Mouse (Mus musculus) G1E (cell line): Measurements from ENCODE around the gene Hist1h2be. TPM values are rescaled to one million over a fixed set of nuclear protein-coding genes. Genes with fewer than 3 reads are reported as not detected.

Experiments used
- ATAC-seq: 2 replicates; pipeline ENCODE4 v1.8.0; 2016; ENCODE audit warnings: mild to moderate bottlenecking; ENCODE audit not compliant: insufficient number of reproducible peaks, poor library complexity, low FRiP score, severe bottlenecking; ENCODE audit errors: extremely low read depth
- DNase-seq: peaks from one replicate; pipeline ENCODE4 v3.0.0; 2012; ENCODE audit warnings: low spot score
- H3K27me3 ChIP-seq: 2 replicates; pipeline ENCODE4 v1.6.1; 2012; ENCODE audit warnings: mild to moderate bottlenecking, low read length, inconsistent platforms; ENCODE audit not compliant: insufficient read depth
- H3K36me3 ChIP-seq: replicated peaks from 2 replicates; pipeline ENCODE3; 2012; ENCODE audit warnings: mild to moderate bottlenecking, inconsistent platforms
- H3K4me1 ChIP-seq: 2 replicates; pipeline ENCODE4 v1.6.1; 2012; ENCODE audit warnings: low read depth, low read length, inconsistent platforms, mixed read lengths; ENCODE audit not compliant: insufficient read depth
- H3K4me3 ChIP-seq: 2 replicates; pipeline ENCODE4 v1.5.1; 2012; ENCODE audit warnings: low read depth, mild to moderate bottlenecking, inconsistent platforms, low read length, moderate library complexity, mixed read lengths
- H3K9me3 ChIP-seq: replicated peaks from 2 replicates; pipeline ENCODE4 v1.6.1; 2012; ENCODE audit warnings: inconsistent platforms
- CTCF ChIP-seq: IDR thresholded peaks from 2 replicates; pipeline ENCODE4 v1.5.1; 2012; ENCODE audit warnings: low read depth, low read length, inconsistent platforms, mixed read lengths
- GATA1 ChIP-seq: IDR thresholded peaks from 2 replicates; pipeline ENCODE4 v1.6.1; 2012; ENCODE audit warnings: borderline replicate concordance, low read length, inconsistent platforms, mixed read lengths
- GATA2 ChIP-seq: IDR thresholded peaks from 2 replicates; pipeline ENCODE4 v1.6.1; 2012; ENCODE audit warnings: low read depth, low read length, inconsistent platforms, borderline replicate concordance
- POLR2AphosphoS5 ChIP-seq: IDR thresholded peaks from 2 replicates; pipeline ENCODE4 v1.6.1; 2012; ENCODE audit warnings: low read depth, low read length, inconsistent platforms; ENCODE audit not compliant: insufficient replicate concordance
- TAL1 ChIP-seq: conservative IDR thresholded peaks from 2 replicates; pipeline ENCODE4 v1.6.1; 2012; ENCODE audit warnings: low read depth, low read length, inconsistent platforms, mixed read lengths
- polyA plus RNA-seq: library from polyadenylated mRNA; stranded (reverse); fragments of >175 nt; gene quantifications from 2 replicates; pipeline ENCODE4 v1.2.3, GENCODE M21; 2012
- total RNA-seq, 2 experiments: library from RNA; stranded (forward) in 1 of 2; stranded (reverse) in 1 of 2; fragments of 200-1000 nt in 1 of 2; fragments of >200 nt in 1 of 2; fragmentation: Nextera tagmentation in 1 of 2; gene quantifications; 2 replicates each; pipeline ENCODE4 v1.2.3; 2014 to 2017

The Hist1h2be gene
- total and polyA plus RNA-seq, 3 experiments, result 0.56 to 110 (median 27.7) TPM

GRCm38 (mm10) chr13:23585029-23585441, 35.9 kb downstream of the Hist1h2be start:
- peak; percentile 97 for TF ChIP-seq POLR2AphosphoS5
- no peak for TF ChIP-seq GATA1
- TF ChIP-seq TAL1, result no peak
- H3K4me3 ChIP-seq, result peak overlapping the region; percentile 64
- H3K4me1 ChIP-seq, result peaks cover 61% of the 10 kb centered on the region
- DNase-seq (no peak), ATAC-seq (peak; percentile 4; the same call in 1 of the 2 replicates)
- H3K27me3 ChIP-seq, result no peaks in the 10 kb centered on the region
- no peaks in the 10 kb centered on the region for H3K36me3 ChIP-seq
- H3K9me3 ChIP-seq, result no peaks in the 10 kb centered on the region

GRCm38 (mm10) chr13:23584331-23584730, 36.6 kb downstream of the Hist1h2be start:
- no peak for DNase-seq
- no peak for ATAC-seq
- Histone ChIP-seq H3K9me3 (no peaks in the 10 kb centered on the region), H3K27me3 (no peaks in the 10 kb centered on the region), H3K4me1 (peaks cover 59% of the 10 kb centered on the region), H3K36me3 (no peaks in the 10 kb centered on the region), H3K4me3 (peak overlapping the region; percentile 33; the same call in 1 of the 2 replicates)
- TF ChIP-seq CTCF, result no peak
- no peak for TF ChIP-seq GATA1
- TF ChIP-seq GATA2, result no peak
- TF ChIP-seq TAL1, result no peak
- TF ChIP-seq POLR2AphosphoS5, result 0 out of 2 replicates have a peak, but pooled peaks have one; percentile 88

GRCm38 (mm10) chr13:23583387-23584068, 37.4 kb downstream of the Hist1h2be start:
- no peak for ATAC-seq
- Histone ChIP-seq H3K4me1 (peaks cover 51% of the 10 kb centered on the region), H3K36me3 (no peaks in the 10 kb centered on the region), H3K4me3 (no peak overlapping the region; the same call in 1 of the 2 replicates), H3K9me3 (no peaks in the 10 kb centered on the region), H3K27me3 (no peaks in the 10 kb centered on the region)
- no peak for DNase-seq
- no peak for TF ChIP-seq TAL1
- TF ChIP-seq POLR2AphosphoS5, result peak; percentile 97; the same call in 1 of the 2 replicates
- TF ChIP-seq GATA1, result no peak

- ATAC-seq, result peak; percentile 2; the same call in 1 of the 2 replicates
- no peaks in the 10 kb centered on the region for H3K27me3 ChIP-seq
- peak overlapping the region; percentile 69; the same call in 1 of the 2 replicates for H3K4me3 ChIP-seq
- no peaks in the 10 kb centered on the region for H3K36me3 ChIP-seq
- H3K4me1 ChIP-seq, result peaks cover 50% of the 10 kb centered on the region
- no peak for TF ChIP-seq CTCF
- TF ChIP-seq POLR2AphosphoS5, result peak; percentile 36; the same call in 1 of the 2 replicates
- no peaks in the 10 kb centered on the region for H3K9me3 ChIP-seq
- DNase-seq, result no peak
Observed at GRCm38 (mm10) chr13:23582219-23583056, 38.5 kb downstream of the Hist1h2be start.

GRCm38 (mm10) chr13:23581408-23582218, 39.3 kb downstream of the Hist1h2be start, which contains the start of gene Hist1h4d:
TSS of gene Hist1h4d (plus strand) at chr13:23581598.
- DNase-seq, result peak; percentile 35
- peak within 1 kb of the TSS; percentile 69 for H3K4me3 ChIP-seq
- TF ChIP-seq POLR2AphosphoS5, result peak; percentile 99
- no peak for TF ChIP-seq TAL1
- no peaks in the 10 kb centered on the region for H3K9me3 ChIP-seq
- H3K36me3 ChIP-seq, result no peaks in the 10 kb centered on the region
- H3K27me3 ChIP-seq, result no peaks in the 10 kb centered on the region
- ATAC-seq, result peak; percentile 50
- peaks cover 53% of the 10 kb centered on the region for H3K4me1 ChIP-seq

- H3K4me3 ChIP-seq, result no peak overlapping the region
Observed at GRCm38 (mm10) chr13:23577835-23578234, 43.1 kb downstream of the Hist1h2be start.

More at GRCm38 (mm10) chr13:23577835-23578234, 43.1 kb downstream of the Hist1h2be start:
- H3K4me1 ChIP-seq, result peaks cover 39% of the 10 kb centered on the region
- ATAC-seq, result no peak
- no peaks in the 10 kb centered on the region for H3K36me3 ChIP-seq
- TF ChIP-seq GATA2 (no peak), POLR2AphosphoS5 (no peak), CTCF (no peak), TAL1 (no peak), GATA1 (no peak)
- H3K27me3 ChIP-seq, result no peaks in the 10 kb centered on the region
- no peak for DNase-seq
- H3K9me3 ChIP-seq, result no peaks in the 10 kb centered on the region
